Mouse (Mus musculus) myocyte (in vitro differentiated cells): ENCODE data around the gene Fam205c.

Experiments
- CEBPB ChIP-seq: IDR thresholded peaks from 2 replicates; pipeline ENCODE4 v1.6.1; 2011; ENCODE audit warnings: mild to moderate bottlenecking, moderate library complexity; ENCODE audit not compliant: poor library complexity, insufficient read depth, severe bottlenecking
- E2F4 ChIP-seq: IDR thresholded peaks from one replicate; pipeline ENCODE4 v1.6.1; 2011; ENCODE audit warnings: mild to moderate bottlenecking, control low read depth, moderate library complexity; ENCODE audit not compliant: insufficient read depth
- MAX ChIP-seq: IDR thresholded peaks from one replicate; pipeline ENCODE4 v1.6.1; 2011; ENCODE audit warnings: low read depth, mild to moderate bottlenecking, control low read depth
- MYOD1 ChIP-seq, 3 experiments: IDR thresholded peaks; one replicate each; pipeline ENCODE4 v1.6.1; 2011; ENCODE audit warnings: control low read depth in 2 of 3, low read depth in 2 of 3, mild to moderate bottlenecking in 2 of 3, moderate library complexity in 1 of 3; ENCODE audit not compliant: insufficient read length in 2 of 3, control insufficient read depth in 1 of 3
- MYOG ChIP-seq, 3 experiments: IDR thresholded peaks; one replicate each; pipeline ENCODE4 v1.6.1; 2011; ENCODE audit warnings: control low read depth in 2 of 3, low read depth in 2 of 3, mild to moderate bottlenecking in 2 of 3; ENCODE audit not compliant: insufficient read length in 2 of 3, control insufficient read depth in 1 of 3, insufficient read depth in 1 of 3
- POLR2A ChIP-seq: IDR thresholded peaks from one replicate; pipeline ENCODE4 v1.6.1; 2011; ENCODE audit warnings: low read depth, mild to moderate bottlenecking, control low read depth, moderate library complexity; ENCODE audit not compliant: insufficient read length
- POLR2AphosphoS2 ChIP-seq: IDR thresholded peaks from one replicate; pipeline ENCODE4 v1.6.1; 2011; ENCODE audit warnings: low read depth, control low read depth; ENCODE audit not compliant: insufficient read length
- SRF ChIP-seq: IDR thresholded peaks from one replicate; pipeline ENCODE4 v1.6.1; 2011; ENCODE audit warnings: low read depth; ENCODE audit not compliant: control insufficient read depth, insufficient read length
- USF1 ChIP-seq: IDR thresholded peaks from one replicate; pipeline ENCODE4 v1.6.1; 2011; ENCODE audit warnings: low read depth, mild to moderate bottlenecking, control low read depth, moderate library complexity

- no peak for TF ChIP-seq POLR2A
- TF ChIP-seq USF1 = no peak
- no peak for TF ChIP-seq MAX
- TF ChIP-seq E2F4 = no peak
- no peak for TF ChIP-seq CEBPB
- no peak for TF ChIP-seq MYOD1 (IDR thresholded peaks at IDR 0.05; ENCODE audit: control insufficient read depth in 1 of 3, insufficient read length in 2 of 3, low read depth in 2 of 3)
- no peak for TF ChIP-seq MYOG (IDR thresholded peaks at IDR 0.05; ENCODE audit: control insufficient read depth in 1 of 3, insufficient read depth in 1 of 3, insufficient read length in 2 of 3, low read depth in 2 of 3)
- no peak for TF ChIP-seq POLR2AphosphoS2
- TF ChIP-seq SRF = no peak
Measured at GRCm38 (mm10) chr4:42880677-42880948, 6.6 kb upstream of the Fam205c start.
